Mouse (Mus musculus): ENCODE measurements around the gene Pogz. TPM values are rescaled to one million over a fixed set of nuclear protein-coding genes. Genes with fewer than 3 reads are reported as not detected.

Gene Pogz
- polyA plus RNA-seq (2012; fragmentation: generic; extraction: Trizol): 10 to 100 TPM in 1 of 2 experiments, 1 to 10 TPM in 1; 1.4 to 10.6 TPM

GRCm38 (mm10) chr3:94837183-94837890 lies at the start of gene Pogz:
TSS of gene Pogz (plus strand) at chr3:94837567.

GRCm38 (mm10) chr3:94886316-94887224 lies 49.2 kb downstream of the Pogz start, which contains the start of gene Psmb4:
TSS of gene Psmb4 (minus strand) at chr3:94886961.

Other genes with a start within 250 kb of the Pogz start
- gene Gm10972, start 194.5 kb upstream of the Pogz start, polyA plus RNA-seq (2012; fragmentation: generic; extraction: Trizol): not detected
- gene Tuft1, start 178.7 kb upstream of the Pogz start, polyA plus RNA-seq (2012; fragmentation: generic; extraction: Trizol): 1 to 10 TPM in 1 of 2 experiments, under 1 TPM in 1; 0.85 to 2.2 TPM
- 1 to 10 TPM in 1 of 2 experiments, not detected in 1; 2.1 TPM for gene Selenbp2, start 144.0 kb upstream of the Pogz start, polyA plus RNA-seq (2012; fragmentation: generic; extraction: Trizol)
- gene Cgn, start 51.1 kb upstream of the Pogz start, polyA plus RNA-seq (2012; fragmentation: generic; extraction: Trizol): under 1 TPM; under 0.01 to 0.01 TPM
- gene Psmb4, start 49.4 kb downstream of the Pogz start, polyA plus RNA-seq (2012; fragmentation: generic; extraction: Trizol): 100 to 1,000 TPM; 388 to 563 TPM
- gene Selenbp1, start 95.5 kb downstream of the Pogz start, polyA plus RNA-seq (2012; fragmentation: generic; extraction: Trizol): 1 to 10 TPM in 1 of 2 experiments, under 1 TPM in 1; 0.09 to 8.3 TPM
- 10 to 100 TPM in 1 of 2 experiments, under 1 TPM in 1; 0.34 to 11.8 TPM for gene Rfx5, start 116.5 kb downstream of the Pogz start, polyA plus RNA-seq (2012; fragmentation: generic; extraction: Trizol)
- 10 to 100 TPM; 16.7 to 52.4 TPM for gene Pi4kb, start 137.2 kb downstream of the Pogz start, polyA plus RNA-seq (2012; fragmentation: generic; extraction: Trizol)
- 10 to 100 TPM in 1 of 2 experiments, 1 to 10 TPM in 1; 9.0 to 16.3 TPM for gene Zfp687, start 177.9 kb downstream of the Pogz start, polyA plus RNA-seq (2012; fragmentation: generic; extraction: Trizol)
- gene Psmd4, start 205.0 kb downstream of the Pogz start, polyA plus RNA-seq (2012; fragmentation: generic; extraction: Trizol): 100 to 1,000 TPM; 161 to 228 TPM